Mouse (Mus musculus) lung, adult 2 months (tissue): ENCODE measurements around the gene Cyp4f13. TPM values are rescaled to one million over a fixed set of nuclear protein-coding genes. Genes with fewer than 3 reads are reported as not detected.

Source experiments
- DNase-seq: peaks from one replicate; pipeline ENCODE4 v3.0.0; 2022
- H3K4me1 ChIP-seq: fragments of 200-500 bp; 2 replicates; pipeline ENCODE4 v1.6.1; 2011; ENCODE audit warnings: low read length; ENCODE audit not compliant: control insufficient read depth, insufficient read depth
- H3K4me3 ChIP-seq: fragments of 200-500 bp; replicated peaks from 2 replicates; pipeline ENCODE3; 2011; ENCODE audit warnings: low read depth, mild to moderate bottlenecking, control low read depth, low read length; ENCODE audit errors: extremely low read depth
- CTCF ChIP-seq: fragments of 200-500 bp; IDR thresholded peaks from 2 replicates; pipeline ENCODE4 v1.5.1; 2011; ENCODE audit warnings: mild to moderate bottlenecking, low read length, control low read depth; ENCODE audit not compliant: insufficient read depth
- POLR2A ChIP-seq: fragments of 200-500 bp; IDR thresholded peaks from 2 replicates; pipeline ENCODE4 v1.6.1; 2011; ENCODE audit warnings: low read depth, mild to moderate bottlenecking, control low read depth, low read length, borderline replicate concordance; ENCODE audit errors: extremely low read depth
- WGBS: fragments of 180-500 bp; shearing (Covaris S2); methylation state at CpG from one replicate; pipeline ENCODE4 v1.1.7; 2018; 5-methylcytosine and 5-hydroxymethylcytosine counted together
- polyA plus RNA-seq: library from polyadenylated mRNA; depleted of rRNA; stranded (reverse); fragments of >200 nt; gene quantifications from 2 replicates; pipeline ENCODE4 v1.2.3, GENCODE M21; 2012

Cyp4f13 gene
- polyA plus RNA-seq, 1 experiment: 51.4 TPM

DNA sequence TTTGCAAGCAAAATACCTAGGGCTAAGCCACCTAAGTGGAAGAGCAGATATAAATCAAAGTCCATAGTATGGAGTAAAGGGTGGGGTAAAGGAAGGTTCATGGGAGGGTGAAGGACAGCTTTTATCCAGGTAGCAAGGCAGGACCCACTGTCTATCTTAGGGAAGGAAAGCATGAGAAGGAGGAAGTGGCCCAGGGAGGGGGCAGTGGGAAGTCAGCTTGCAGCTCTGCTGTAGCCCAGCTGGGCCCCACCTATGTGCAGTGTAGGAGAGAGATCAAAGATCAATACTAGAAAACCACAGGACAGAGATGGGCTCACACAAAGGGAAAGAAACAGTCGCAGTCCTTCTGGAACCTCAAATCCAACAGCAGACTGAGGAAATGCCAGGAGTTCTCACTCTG, 31.1 kb downstream of the Cyp4f13 start:
- 64% methylated on average over 1 of the region's 1 CpGs for WGBS
- DNase-seq: no peak

GRCm38 (mm10) chr17:32906172-32906571, 41.0 kb downstream of the Cyp4f13 start:
- WGBS: 82% methylated on average over 10 of the region's 10 CpGs
- TF ChIP-seq CTCF (no peak), POLR2A (no peak)
- Histone ChIP-seq H3K4me1 (no peaks in the 10 kb centered on the region), H3K4me3 (no peak overlapping the region)
- no peak for DNase-seq

More for the DNA sequence above, 31.1 kb downstream of the Cyp4f13 start:
- H3K4me1 ChIP-seq: no peaks in the 10 kb centered on the region
- no peak overlapping the region for H3K4me3 ChIP-seq
- TF ChIP-seq CTCF: no peak
- no peak for TF ChIP-seq POLR2A

DNA sequence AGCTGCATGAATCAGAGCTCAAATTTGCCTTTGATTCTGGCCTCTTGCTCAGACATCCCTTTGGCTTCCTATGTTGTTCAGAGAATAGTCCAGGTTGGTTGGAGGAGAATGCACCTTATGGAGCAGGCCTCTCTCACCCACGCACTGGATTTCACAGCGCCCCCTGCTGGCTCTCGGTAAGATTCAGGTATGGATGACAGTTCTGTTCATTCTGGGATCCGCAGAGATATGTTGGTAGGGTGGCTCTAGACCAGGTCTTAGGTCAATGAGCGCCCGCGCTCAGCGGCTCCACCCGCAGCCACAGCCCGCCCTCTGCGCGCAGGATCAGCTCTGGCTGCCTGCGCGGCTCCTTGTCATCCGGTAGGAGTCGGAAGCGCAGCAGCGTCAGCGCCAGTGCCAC, 42.0 kb downstream of the Cyp4f13 start:
- 17% methylated on average over 19 of the region's 19 CpGs for WGBS

DNA sequence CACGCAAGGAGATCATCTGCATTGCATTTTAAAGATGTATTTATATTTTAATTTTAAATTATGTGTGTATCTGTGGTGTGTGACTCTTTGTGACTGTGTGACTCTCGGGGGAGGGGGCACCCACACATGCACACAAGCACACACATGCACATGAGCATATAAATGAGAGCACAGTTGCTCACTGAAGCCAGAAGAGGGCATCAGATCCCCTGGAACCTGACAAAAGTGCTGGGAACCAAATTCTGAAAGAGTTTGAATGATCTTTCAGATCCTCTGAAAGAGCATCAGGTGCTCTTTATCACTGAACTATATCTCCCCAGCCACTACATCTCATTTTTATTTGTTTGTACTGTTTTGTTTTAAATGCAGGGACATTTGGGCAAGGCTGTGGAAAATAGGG, 42.8 kb downstream of the Cyp4f13 start:
- Histone ChIP-seq H3K4me3 (no peak overlapping the region), H3K4me1 (no peaks in the 10 kb centered on the region)
- 61% methylated on average over 2 of the region's 2 CpGs for WGBS
- DNase-seq: no peak
- TF ChIP-seq CTCF: 0 out of 2 replicates have a peak, but pooled peaks have one; percentile 5
- TF ChIP-seq POLR2A: no peak

More for the DNA sequence above, 42.0 kb downstream of the Cyp4f13 start:
- Histone ChIP-seq H3K4me1 (no peaks in the 10 kb centered on the region), H3K4me3 (no peak overlapping the region)
- TF ChIP-seq POLR2A: no peak
- TF ChIP-seq CTCF: peak; percentile 64
- peak; percentile 44 for DNase-seq

GRCm38 (mm10) chr17:32901751-32902525, 45.3 kb downstream of the Cyp4f13 start:
- no peak overlapping the region for H3K4me3 ChIP-seq
- no peaks in the 10 kb centered on the region for H3K4me1 ChIP-seq
- DNase-seq: no peak
- TF ChIP-seq CTCF (no peak), POLR2A (no peak)
- WGBS: 58% methylated on average over 1 of the region's 1 CpGs

DNA sequence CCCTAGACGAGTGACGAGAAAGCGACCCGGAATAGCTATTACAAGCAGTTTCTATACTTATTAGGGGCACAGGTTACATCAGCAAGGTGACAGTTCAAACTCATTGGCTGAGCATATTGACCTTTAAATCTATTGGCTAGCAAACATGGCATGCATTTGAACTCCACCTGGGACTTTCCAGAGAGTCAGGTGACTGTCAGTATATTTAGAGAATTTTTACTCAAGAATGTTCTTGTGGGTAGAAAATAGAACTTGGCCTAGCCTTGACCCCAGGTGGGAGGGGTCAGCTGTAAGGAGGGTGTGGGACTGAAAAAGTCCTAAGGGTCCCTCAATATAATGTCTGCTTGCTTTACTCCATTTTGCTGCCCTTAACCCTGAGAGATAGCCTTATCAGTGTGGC, 51.8 kb downstream of the Cyp4f13 start:
- Histone ChIP-seq H3K4me1 (peaks cover 2% of the 10 kb centered on the region; the same call in 1 of the 2 replicates), H3K4me3 (no peak overlapping the region)
- no peak for TF ChIP-seq POLR2A
- no peak for DNase-seq
- WGBS: 80% methylated on average over 4 of the region's 4 CpGs

DNA sequence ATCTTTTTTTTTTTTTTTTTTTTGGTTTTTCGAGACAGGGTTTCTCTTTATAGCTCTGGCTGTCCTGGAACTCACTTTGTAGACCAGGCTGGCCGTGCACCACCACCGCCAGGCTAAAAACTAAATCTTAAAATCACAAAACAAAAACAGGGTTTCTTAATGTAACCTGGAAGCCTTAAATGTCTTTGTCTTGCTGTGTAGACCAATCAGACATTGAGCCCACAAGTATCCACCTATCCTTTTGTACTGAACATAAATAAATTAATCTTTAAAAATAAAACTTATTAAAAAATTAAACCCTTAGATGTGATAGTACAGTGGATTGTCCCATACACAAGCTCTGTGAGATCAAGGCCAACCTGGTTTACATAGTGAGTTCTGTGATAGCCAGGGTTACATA, 53.3 kb downstream of the Cyp4f13 start:
- Histone ChIP-seq H3K4me1 (peaks cover 6% of the 10 kb centered on the region; the same call in 1 of the 2 replicates), H3K4me3 (no peak overlapping the region)
- TF ChIP-seq CTCF (no peak), POLR2A (no peak)
- DNase-seq: no peak
- 81% methylated on average over 3 of the region's 3 CpGs for WGBS

- WGBS: 11% methylated on average over 33 of the region's 33 CpGs
- Histone ChIP-seq H3K4me1 (peaks cover 6% of the 10 kb centered on the region; the same call in 1 of the 2 replicates), H3K4me3 (peak within 1 kb of the TSS; percentile 96)
- DNase-seq: peak; percentile 78
- peak; percentile 45; the same call in 1 of the 2 replicates for TF ChIP-seq POLR2A
- TF ChIP-seq CTCF: no peak
Observed at GRCm38 (mm10) chr17:32891239-32892180, 55.7 kb downstream of the Cyp4f13 start, which contains the start of gene Zfp870. TSS of gene Zfp870 (minus strand) at chr17:32891642.

DNA sequence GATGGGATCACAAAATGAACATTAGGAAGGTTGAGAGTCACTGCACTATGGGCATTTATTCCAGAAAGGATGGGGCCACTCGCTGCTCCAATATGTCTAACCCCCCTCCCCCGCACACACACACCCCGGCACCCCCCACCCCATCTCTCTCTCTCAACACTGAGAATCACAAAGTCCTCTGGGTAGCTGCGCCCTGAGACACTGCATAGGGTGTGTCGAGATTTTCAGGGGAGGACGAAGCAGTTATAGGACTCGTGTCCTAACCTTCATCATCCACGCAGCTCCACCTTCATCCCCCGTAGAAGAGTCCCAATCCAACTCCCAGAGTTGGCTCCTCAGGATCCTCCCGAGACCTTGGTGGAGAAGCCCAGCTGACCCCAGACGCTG, 56.4 kb downstream of the Cyp4f13 start:
- no peak for DNase-seq
- Histone ChIP-seq H3K4me1 (peaks cover 6% of the 10 kb centered on the region; the same call in 1 of the 2 replicates), H3K4me3 (peak overlapping the region; percentile 96)
- WGBS: 2% methylated on average over 11 of the region's 11 CpGs
- TF ChIP-seq CTCF: no peak
- TF ChIP-seq POLR2A: no peak
